Mouse (Mus musculus) small intestine, adult 2 months (tissue): ENCODE measurements around the gene Lrp5. TPM values are rescaled to one million over a fixed set of nuclear protein-coding genes. Genes with fewer than 3 reads are reported as not detected.
A peak's percentile ranks its signal among the peaks of the same experiment; 100 is the strongest.

Source experiments
- H3K27ac ChIP-seq: fragments of 200-500 bp; 2 replicates; pipeline ENCODE4 v1.5.1; 2012; ENCODE audit warnings: low read depth, low read length, control low read depth, inconsistent platforms; ENCODE audit not compliant: insufficient read depth
- H3K27me3 ChIP-seq: fragments of 200-500 bp; 2 replicates; pipeline ENCODE4 v1.6.1; 2012; ENCODE audit warnings: mild to moderate bottlenecking, moderate library complexity, low read length, inconsistent platforms; ENCODE audit not compliant: control insufficient read depth, insufficient read depth
- H3K36me3 ChIP-seq: fragments of 200-500 bp; 2 replicates; pipeline ENCODE4 v1.6.1; 2012; ENCODE audit warnings: mild to moderate bottlenecking, low read length, control low read depth, inconsistent platforms; ENCODE audit not compliant: control insufficient read depth, insufficient read depth
- H3K4me1 ChIP-seq: fragments of 200-500 bp; 2 replicates; pipeline ENCODE4 v1.6.1; 2012; ENCODE audit warnings: low read length, inconsistent platforms, mixed read lengths; ENCODE audit not compliant: control insufficient read depth, insufficient read depth, insufficient read length
- H3K4me3 ChIP-seq: fragments of 200-500 bp; 2 replicates; pipeline ENCODE4 v1.5.1; 2012; ENCODE audit warnings: low read depth, mild to moderate bottlenecking, control low read depth, inconsistent platforms, low read length, moderate library complexity
- CTCF ChIP-seq: fragments of 200-500 bp; IDR thresholded peaks from 2 replicates; pipeline ENCODE4 v1.5.1; 2012; ENCODE audit warnings: low read depth, mild to moderate bottlenecking, control low read depth, inconsistent platforms, low read length, moderate library complexity, mixed read lengths; ENCODE audit not compliant: insufficient replicate concordance, insufficient read length; ENCODE audit errors: extremely low read depth
- POLR2A ChIP-seq: fragments of 200-500 bp; IDR thresholded peaks from 2 replicates; pipeline ENCODE4 v1.6.1; 2012; ENCODE audit warnings: low read depth, mild to moderate bottlenecking, control low read depth, inconsistent platforms, low read length, moderate library complexity
- WGBS: fragments of 180-500 bp; shearing (Covaris S2); methylation state at CpG from one replicate; pipeline ENCODE4 v1.1.7; 2018; 5-methylcytosine and 5-hydroxymethylcytosine counted together
- polyA plus RNA-seq: library from polyadenylated mRNA; depleted of rRNA; stranded (reverse); fragments of >200 nt; gene quantifications from 2 replicates; pipeline ENCODE4 v1.2.3, GENCODE M21; 2012

The Lrp5 gene
- polyA plus RNA-seq, 1 experiment: 96.7 TPM

GRCm38 (mm10) chr19:3654058-3654457, 32.3 kb downstream of the Lrp5 start:
- Histone ChIP-seq H3K4me3 (no peak overlapping the region), H3K27me3 (no peaks in the 10 kb centered on the region), H3K27ac (no peak overlapping the region), H3K36me3 (peaks cover 38% of the 10 kb centered on the region), H3K4me1 (peaks cover 11% of the 10 kb centered on the region)
- WGBS: 79% methylated on average over 5 of the region's 5 CpGs
- TF ChIP-seq CTCF (no peak), POLR2A (no peak)

GRCm38 (mm10) chr19:3653508-3653907, 32.9 kb downstream of the Lrp5 start:
- Histone ChIP-seq H3K4me1 (peaks cover 11% of the 10 kb centered on the region), H3K4me3 (no peak overlapping the region), H3K27me3 (no peaks in the 10 kb centered on the region), H3K36me3 (peaks cover 33% of the 10 kb centered on the region), H3K27ac (no peak overlapping the region)
- no peak for TF ChIP-seq POLR2A
- no peak for TF ChIP-seq CTCF
- WGBS: 86% methylated on average over 4 of the region's 4 CpGs

- WGBS: 98% methylated on average over 13 of the region's 13 CpGs
- H3K4me1 ChIP-seq: peaks cover 14% of the 10 kb centered on the region
- no peak for TF ChIP-seq POLR2A
- TF ChIP-seq CTCF: no peak
- no peaks in the 10 kb centered on the region for H3K27me3 ChIP-seq
- H3K4me3 ChIP-seq: no peak overlapping the region
- H3K27ac ChIP-seq: no peak overlapping the region
- peaks cover 28% of the 10 kb centered on the region for H3K36me3 ChIP-seq
These were observed 34.4 kb downstream of the Lrp5 start for GRCm38 (mm10) chr19:3651989-3652388.

GRCm38 (mm10) chr19:3651220-3651619, 35.1 kb downstream of the Lrp5 start:
- H3K4me3 ChIP-seq: no peak overlapping the region
- no peak overlapping the region for H3K27ac ChIP-seq
- H3K36me3 ChIP-seq: peaks cover 32% of the 10 kb centered on the region
- H3K4me1 ChIP-seq: peaks cover 16% of the 10 kb centered on the region
- H3K27me3 ChIP-seq: no peaks in the 10 kb centered on the region
- WGBS: 100% methylated on average over 3 of the region's 3 CpGs
- TF ChIP-seq POLR2A: no peak
- peak; percentile 55; the same call in 1 of the 2 replicates for TF ChIP-seq CTCF

GRCm38 (mm10) chr19:3650448-3650847, 35.9 kb downstream of the Lrp5 start:
- WGBS: 41% methylated on average over 3 of the region's 3 CpGs
- H3K27ac ChIP-seq: no peak overlapping the region

GRCm38 (mm10) chr19:3648830-3649450, 37.4 kb downstream of the Lrp5 start:
- peaks cover 36% of the 10 kb centered on the region for H3K36me3 ChIP-seq
- no peak overlapping the region for H3K4me3 ChIP-seq
- H3K27ac ChIP-seq: no peak overlapping the region
- 84% methylated on average over 10 of the region's 11 CpGs for WGBS
- H3K27me3 ChIP-seq: no peaks in the 10 kb centered on the region
- TF ChIP-seq POLR2A (no peak), CTCF (no peak)
- peaks cover 26% of the 10 kb centered on the region for H3K4me1 ChIP-seq

More at GRCm38 (mm10) chr19:3650448-3650847, 35.9 kb downstream of the Lrp5 start:
- no peaks in the 10 kb centered on the region for H3K27me3 ChIP-seq
- no peak overlapping the region for H3K4me3 ChIP-seq
- peaks cover 19% of the 10 kb centered on the region for H3K4me1 ChIP-seq
- TF ChIP-seq CTCF (no peak), POLR2A (no peak)
- H3K36me3 ChIP-seq: peaks cover 33% of the 10 kb centered on the region

- Histone ChIP-seq H3K4me1 (peaks cover 26% of the 10 kb centered on the region), H3K27me3 (no peaks in the 10 kb centered on the region), H3K36me3 (peaks cover 42% of the 10 kb centered on the region), H3K27ac (no peak overlapping the region), H3K4me3 (no peak overlapping the region)
- TF ChIP-seq CTCF: no peak
- TF ChIP-seq POLR2A: no peak
- 93% methylated on average over 3 of the region's 3 CpGs for WGBS
These were observed 38.4 kb downstream of the Lrp5 start for GRCm38 (mm10) chr19:3647999-3648398.
